Mouse (Mus musculus): Measurements from ENCODE around the gene Gm12169.

- TF ChIP-seq CTCF (IDR thresholded peaks at IDR 0.05; ENCODE audit: low read depth, low read length) (no peak), POLR2A (IDR thresholded peaks at IDR 0.05; ENCODE audit: borderline replicate concordance, low read depth, low read length) (no peak)
These were observed 40.7 kb downstream of the Gm12169 start for GRCm38 (mm10) chr11:46564671-46565070.

Measured in bone marrow macrophage, adult 2 months (primary cell).